Mouse (Mus musculus) intestine, embryonic 16.5 days (tissue): ENCODE measurements around the gene Plpp7. TPM values are rescaled to one million over a fixed set of nuclear protein-coding genes. Genes with fewer than 3 reads are reported as not detected.

Source experiments
- ATAC-seq: fragments of 200-750 bp; cut with Nextera tagmentation; 2 replicates; pipeline ENCODE4 v1.8.0; 2017; ENCODE audit warnings: moderate TSS enrichment, moderate library complexity
- H3K27ac ChIP-seq: fragments of 300-500 bp; sonication (generic); 2 replicates; pipeline ENCODE4 v1.5.1; 2014; ENCODE audit warnings: mild to moderate bottlenecking, low read length
- H3K27me3 ChIP-seq: fragments of 300-500 bp; sonication (generic); replicated peaks from 2 replicates; pipeline ENCODE4 v1.6.1; 2014; ENCODE audit warnings: low read length, control low read depth, mixed read lengths; ENCODE audit not compliant: control insufficient read depth, insufficient read depth
- H3K36me3 ChIP-seq: fragments of 300-500 bp; sonication (generic); 2 replicates; pipeline ENCODE4 v1.6.1; 2014; ENCODE audit warnings: low read length, control low read depth; ENCODE audit not compliant: control insufficient read depth, insufficient read depth
- H3K4me1 ChIP-seq: fragments of 300-500 bp; sonication (generic); 2 replicates; pipeline ENCODE4 v1.6.1; 2014; ENCODE audit warnings: low read length, control low read depth, mixed read lengths; ENCODE audit not compliant: control insufficient read depth, insufficient read depth
- H3K4me2 ChIP-seq: fragments of 300-500 bp; sonication (generic); 2 replicates; pipeline ENCODE4 v1.6.1; 2014; ENCODE audit warnings: low read depth, low read length, control low read depth
- H3K4me3 ChIP-seq: fragments of 300-500 bp; sonication (generic); 2 replicates; pipeline ENCODE4 v1.5.1; 2014; ENCODE audit warnings: mild to moderate bottlenecking, low read length
- H3K9ac ChIP-seq: fragments of 300-500 bp; sonication (generic); 2 replicates; pipeline ENCODE4 v1.6.1; 2014; ENCODE audit warnings: low read depth, low read length
- H3K9me3 ChIP-seq: fragments of 300-500 bp; sonication (generic); 2 replicates; pipeline ENCODE4 v1.6.1; 2016; ENCODE audit warnings: low read length, control low read depth; ENCODE audit not compliant: control insufficient read depth
- WGBS: fragments of 180-500 bp; shearing (Covaris S2); extraction: QIAGEN DNeasy Blood & Tissue Kit; methylation state at CpG from one replicate; pipeline ENCODE4 v1.1.7; 2014; 5-methylcytosine and 5-hydroxymethylcytosine counted together
- polyA plus RNA-seq: library from polyadenylated mRNA; unstranded; fragments of >200 nt; fragmentation: Nextera tagmentation; extraction: Ambion mirVana; gene quantifications from 2 replicates; pipeline ENCODE4 v1.2.1, GENCODE M21; 2015

Plpp7 gene
- polyA plus RNA-seq, 1 experiment from 2014 or later: 5.0 TPM

DNA sequence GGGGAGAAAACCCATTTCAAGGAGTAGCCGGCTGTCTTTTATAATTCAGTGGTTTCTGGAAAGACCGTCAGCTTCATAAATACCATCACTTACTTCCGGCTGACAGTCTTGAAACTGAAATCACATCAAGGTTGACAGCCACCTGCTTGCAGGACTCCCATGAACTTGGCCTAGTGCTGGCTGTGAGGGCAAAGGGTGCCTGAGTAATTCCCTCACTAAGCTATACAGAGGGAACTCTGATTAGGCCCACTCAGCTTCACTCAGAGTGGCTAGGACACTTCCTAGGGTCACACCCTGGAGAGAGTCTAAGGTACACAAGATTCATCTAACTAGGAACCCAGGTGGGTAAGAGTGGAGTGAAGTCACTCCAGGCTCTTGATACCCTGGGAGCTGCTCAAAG, 14.6 kb upstream of the Plpp7 start:
- WGBS: 79% methylated on average over 3 of the region's 3 CpGs

DNA sequence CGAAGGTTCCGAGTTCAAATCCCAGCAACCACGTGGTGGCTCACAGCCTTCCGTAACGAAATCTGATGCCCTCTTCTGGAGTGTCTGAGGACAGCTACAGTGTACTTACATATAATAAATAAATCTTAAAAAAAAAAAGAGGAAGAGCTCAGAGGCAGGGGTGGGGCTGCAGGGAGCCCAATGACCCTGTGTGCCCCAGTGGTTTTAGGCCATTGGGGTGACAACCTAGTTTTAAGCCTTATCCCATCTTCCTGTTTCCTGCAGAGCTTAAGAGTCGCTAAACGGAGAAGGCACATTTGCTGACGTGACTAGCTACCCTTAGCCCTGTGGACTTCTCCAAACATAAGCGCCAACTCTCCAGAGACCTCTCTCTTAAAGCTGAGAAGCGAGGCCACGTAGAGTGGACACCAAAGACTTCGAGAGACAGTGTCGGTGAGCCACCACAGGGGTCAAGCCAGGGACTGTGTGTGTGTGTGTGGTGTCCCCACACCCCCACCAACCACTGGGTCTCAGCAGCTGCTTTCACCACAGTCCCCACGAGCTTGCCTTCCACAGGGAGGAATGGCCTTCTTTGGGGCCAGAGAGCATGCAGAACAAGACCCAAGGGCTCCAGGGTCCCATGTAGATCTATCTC, 13.9 kb upstream of the Plpp7 start:
- no peaks in the 10 kb centered on the region for H3K36me3 ChIP-seq
- ATAC-seq: no peak
- no peak overlapping the region for H3K9ac ChIP-seq
- H3K9me3 ChIP-seq: no peaks in the 10 kb centered on the region
- H3K27ac ChIP-seq: no peak overlapping the region
- peaks cover 14% of the 10 kb centered on the region for H3K27me3 ChIP-seq
- WGBS: 82% methylated on average over 14 of the region's 14 CpGs
- H3K4me2 ChIP-seq: peak overlapping the region; percentile 97; the same call in 1 of the 2 replicates
- peaks cover 7% of the 10 kb centered on the region; the same call in 1 of the 2 replicates for H3K4me1 ChIP-seq
- H3K4me3 ChIP-seq: peak overlapping the region; percentile 68; the same call in 1 of the 2 replicates

More for the DNA sequence above, 14.6 kb upstream of the Plpp7 start:
- Histone ChIP-seq H3K27me3 (peaks cover 14% of the 10 kb centered on the region), H3K4me2 (no peak overlapping the region), H3K4me3 (no peak overlapping the region), H3K9ac (no peak overlapping the region), H3K27ac (peak overlapping the region; percentile 14; the same call in 1 of the 2 replicates), H3K36me3 (no peaks in the 10 kb centered on the region), H3K9me3 (no peaks in the 10 kb centered on the region), H3K4me1 (peaks cover 7% of the 10 kb centered on the region; the same call in 1 of the 2 replicates)
- peak; percentile 62 for ATAC-seq

DNA sequence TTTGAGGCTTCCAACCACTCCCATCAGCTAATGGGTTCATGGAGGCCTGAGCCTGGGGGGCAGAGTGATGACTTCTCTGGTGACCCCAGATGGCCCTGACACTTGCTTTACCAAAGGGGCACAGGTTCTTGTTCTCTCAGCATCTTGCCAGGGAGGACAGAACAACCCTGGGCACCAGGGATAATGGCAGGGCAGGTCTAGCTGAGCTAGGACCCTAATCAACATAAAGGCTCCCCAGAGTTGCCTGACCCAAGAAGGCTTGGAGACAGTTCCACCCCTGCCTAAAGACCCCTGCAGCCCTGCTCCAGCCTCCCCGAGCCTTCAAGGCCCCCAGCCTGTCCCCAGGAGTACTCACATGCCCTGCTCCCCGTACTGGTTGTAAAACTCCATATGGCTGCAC, 13.1 kb upstream of the Plpp7 start:
- Histone ChIP-seq H3K9ac (peak overlapping the region; percentile 71), H3K4me1 (peaks cover 7% of the 10 kb centered on the region; the same call in 1 of the 2 replicates), H3K27me3 (peaks cover 16% of the 10 kb centered on the region), H3K9me3 (no peaks in the 10 kb centered on the region), H3K4me2 (peak overlapping the region; percentile 97), H3K4me3 (peak overlapping the region; percentile 68), H3K36me3 (no peaks in the 10 kb centered on the region), H3K27ac (no peak overlapping the region)
- WGBS: 44% methylated on average over 2 of the region's 2 CpGs
- no peak for ATAC-seq

DNA sequence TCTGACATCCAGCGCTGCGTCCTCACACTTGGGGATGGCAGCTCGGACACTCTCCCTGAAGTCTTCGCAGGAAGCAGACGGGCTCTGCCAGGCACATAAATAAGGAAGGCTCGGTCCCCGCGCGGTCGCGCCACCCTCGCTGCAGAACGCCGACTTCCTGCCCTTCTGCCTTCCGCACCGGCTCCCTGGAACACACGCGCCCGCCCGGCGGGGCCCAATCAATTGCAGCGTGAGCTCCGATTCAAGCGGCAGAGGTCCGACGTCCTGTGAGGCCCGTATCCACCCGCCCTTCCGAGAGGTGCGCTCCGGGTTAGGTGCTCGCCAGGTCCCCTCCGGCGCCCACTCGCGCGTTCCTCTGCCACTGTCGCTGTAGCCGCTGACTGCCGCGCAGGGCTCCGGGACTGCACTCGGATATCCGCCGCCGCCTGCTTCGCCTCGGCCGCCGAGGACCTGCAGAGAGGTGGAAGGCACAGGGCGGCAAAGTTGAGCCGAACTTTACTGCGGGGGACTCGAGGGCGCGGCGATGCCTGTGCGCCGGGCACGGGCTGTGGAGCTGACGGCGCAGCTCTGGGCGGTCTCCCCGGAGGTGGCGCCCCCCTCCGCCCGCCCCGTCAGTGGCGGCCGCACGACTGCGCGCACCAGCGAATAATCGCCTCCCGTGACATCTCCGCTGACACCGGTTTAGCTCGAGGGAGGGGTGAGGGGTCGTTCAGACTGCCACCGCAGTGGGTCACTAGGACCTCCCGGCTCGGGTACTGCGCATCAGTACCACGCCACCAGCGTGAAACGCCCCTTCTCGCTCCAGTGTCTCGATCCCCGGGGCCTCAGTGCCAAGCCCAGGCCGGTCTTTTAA, 11.9 kb upstream of the Plpp7 start:
- Histone ChIP-seq H3K4me3 (peak overlapping the region; percentile 68), H3K4me2 (peak overlapping the region; percentile 97), H3K9me3 (no peaks in the 10 kb centered on the region), H3K9ac (peak overlapping the region; percentile 71), H3K4me1 (peaks cover 7% of the 10 kb centered on the region; the same call in 1 of the 2 replicates), H3K27ac (no peak overlapping the region), H3K36me3 (no peaks in the 10 kb centered on the region), H3K27me3 (peaks cover 25% of the 10 kb centered on the region)
- peak; percentile 66 for ATAC-seq
- WGBS: under 1% methylated on average over 91 of the region's 91 CpGs

DNA sequence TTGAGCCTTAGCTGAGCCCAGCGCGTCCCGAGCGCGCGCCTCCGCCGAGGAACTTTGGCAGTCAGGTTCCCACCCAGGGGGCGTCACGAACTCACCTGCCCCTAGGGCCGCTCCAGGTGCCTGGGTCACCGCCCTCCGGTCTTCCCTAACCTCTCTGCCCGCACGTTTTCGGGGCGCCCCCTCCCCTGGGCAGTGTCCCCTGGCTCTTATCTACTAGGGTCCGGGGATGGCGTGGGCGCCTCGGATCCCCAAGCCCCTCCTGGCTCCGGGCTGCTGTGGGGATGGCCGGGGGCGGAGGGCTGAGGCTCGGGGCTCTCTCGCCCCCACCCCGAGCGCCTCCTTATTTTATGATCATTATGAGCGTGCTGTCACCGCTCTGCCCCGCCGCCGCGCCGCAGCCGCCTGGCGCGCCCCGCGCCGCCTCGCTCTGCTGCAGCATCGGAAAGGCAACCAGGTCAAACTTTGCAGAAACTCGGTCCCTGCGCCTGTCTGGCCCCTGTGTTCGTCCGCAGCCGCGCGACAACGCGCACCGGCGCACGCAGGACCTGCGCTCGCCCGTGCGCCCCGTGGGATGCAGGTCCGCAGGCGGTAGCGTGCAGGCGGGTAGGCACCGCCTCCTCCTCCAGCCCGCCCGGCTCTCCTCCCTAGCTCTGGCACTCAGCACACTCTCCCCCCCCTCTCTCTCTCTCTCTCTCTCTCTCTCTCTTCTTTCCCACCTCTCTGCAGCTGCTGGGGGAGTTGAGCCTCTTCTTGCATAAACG, 11.0 kb upstream of the Plpp7 start, which contains the start of gene Fam78a:
TSS of gene Fam78a (minus strand) at position 747 of the 761 bp plus-strand sequence.
- peaks cover 27% of the 10 kb centered on the region for H3K27me3 ChIP-seq
- peaks cover 7% of the 10 kb centered on the region; the same call in 1 of the 2 replicates for H3K4me1 ChIP-seq
- WGBS: under 1% methylated on average over 68 of the region's 68 CpGs
- no peak within 1 kb of the TSS for H3K27ac ChIP-seq
- H3K4me3 ChIP-seq: peak within 1 kb of the TSS; percentile 68
- peak within 1 kb of the TSS; percentile 97 for H3K4me2 ChIP-seq
- no peaks in the 10 kb centered on the region for H3K36me3 ChIP-seq
- no peaks in the 10 kb centered on the region for H3K9me3 ChIP-seq
- ATAC-seq: peak; percentile 31
- H3K9ac ChIP-seq: peak within 1 kb of the TSS; percentile 71

DNA sequence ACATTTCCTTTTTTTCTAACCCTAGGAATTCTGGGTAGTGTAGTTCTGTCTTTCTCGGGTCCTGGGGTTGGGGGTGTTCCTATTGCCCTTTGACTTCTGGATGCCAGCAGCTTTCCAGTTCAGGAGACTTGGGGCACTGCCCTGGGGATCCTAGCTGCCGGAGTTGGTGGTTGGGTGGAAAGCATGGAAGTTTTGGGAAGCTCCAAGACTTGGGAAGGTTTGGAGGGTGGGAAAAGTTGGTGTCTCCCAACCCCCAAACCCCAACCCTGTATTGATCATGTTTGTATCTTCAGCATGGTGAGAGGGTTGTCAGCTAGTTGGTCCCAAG, 10.5 kb upstream of the Plpp7 start:
- Histone ChIP-seq H3K9me3 (no peaks in the 10 kb centered on the region), H3K36me3 (no peaks in the 10 kb centered on the region), H3K4me3 (peak overlapping the region; percentile 68), H3K4me1 (peaks cover 7% of the 10 kb centered on the region; the same call in 1 of the 2 replicates), H3K4me2 (peak overlapping the region; percentile 97), H3K9ac (peak overlapping the region; percentile 71; the same call in 1 of the 2 replicates), H3K27ac (no peak overlapping the region), H3K27me3 (peaks cover 28% of the 10 kb centered on the region)
- 29% methylated on average over 2 of the region's 2 CpGs for whole genome bisulfite sequencing
- ATAC-seq: no peak

DNA sequence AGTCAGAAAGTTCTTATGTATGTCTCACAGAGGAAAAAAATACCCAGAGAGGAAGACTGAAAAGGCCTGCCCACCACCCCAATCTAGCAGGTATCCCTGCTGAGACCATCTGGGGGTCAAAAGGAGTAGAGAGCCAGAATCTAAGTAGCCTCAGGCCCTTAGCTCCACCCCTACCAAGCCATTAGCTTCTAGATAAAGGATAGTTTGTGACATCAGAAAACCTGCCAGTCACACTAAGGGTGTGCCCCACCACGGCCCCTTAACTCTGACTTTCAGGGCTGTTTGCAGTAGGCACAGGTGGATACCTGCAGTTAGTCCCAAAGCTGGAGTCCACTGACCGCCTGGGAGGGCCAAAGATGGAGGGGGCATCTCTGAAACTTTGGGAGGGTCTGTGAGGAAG, 10.1 kb upstream of the Plpp7 start:
- Histone ChIP-seq H3K27me3 (peaks cover 28% of the 10 kb centered on the region), H3K27ac (no peak overlapping the region), H3K4me1 (peaks cover 7% of the 10 kb centered on the region; the same call in 1 of the 2 replicates), H3K9me3 (no peaks in the 10 kb centered on the region), H3K9ac (no peak overlapping the region), H3K36me3 (no peaks in the 10 kb centered on the region), H3K4me3 (no peak overlapping the region), H3K4me2 (no peak overlapping the region)
- ATAC-seq: no peak
- WGBS: 76% methylated on average over 2 of the region's 2 CpGs

DNA sequence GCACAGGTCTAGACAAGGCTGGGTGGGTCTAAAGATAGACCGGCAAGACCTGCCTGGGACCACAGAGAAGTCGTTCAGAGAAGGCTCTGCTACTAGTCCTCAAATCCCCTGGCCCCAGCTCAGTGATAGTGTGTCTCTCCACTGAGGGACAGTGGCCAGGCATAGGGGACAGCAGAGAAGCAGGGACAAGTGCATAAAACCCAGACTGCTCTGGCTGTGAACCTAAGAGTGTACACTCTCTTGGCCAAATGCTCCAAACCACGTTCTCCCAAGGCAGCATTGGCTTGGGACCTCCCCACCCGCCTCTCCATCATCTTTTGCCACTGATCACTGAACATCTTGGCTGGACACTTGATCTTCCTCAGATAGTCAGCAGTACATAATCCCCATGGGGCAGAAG, 7.7 kb upstream of the Plpp7 start:
- Histone ChIP-seq H3K27me3 (peaks cover 24% of the 10 kb centered on the region), H3K4me1 (peaks cover 7% of the 10 kb centered on the region; the same call in 1 of the 2 replicates), H3K36me3 (no peaks in the 10 kb centered on the region), H3K27ac (no peak overlapping the region), H3K4me3 (no peak overlapping the region), H3K9ac (no peak overlapping the region), H3K9me3 (no peaks in the 10 kb centered on the region), H3K4me2 (no peak overlapping the region)
- 59% methylated on average over 4 of the region's 4 CpGs for WGBS
- no peak for ATAC-seq
